Mouse (Mus musculus) liver, adult 2 months (tissue): ENCODE data around the gene Thbs3.

ENCODE experiments used
- CTCF ChIP-seq: fragments of 200-500 bp; IDR thresholded peaks from 2 replicates; pipeline ENCODE4 v1.5.1; 2011; ENCODE audit warnings: low read depth, low read length, control low read depth
- POLR2A ChIP-seq: fragments of 200-500 bp; IDR thresholded peaks from 2 replicates; pipeline ENCODE4 v1.6.1; 2011; ENCODE audit warnings: low read length, control low read depth; ENCODE audit not compliant: insufficient read depth; ENCODE audit errors: extremely low read depth

DNA sequence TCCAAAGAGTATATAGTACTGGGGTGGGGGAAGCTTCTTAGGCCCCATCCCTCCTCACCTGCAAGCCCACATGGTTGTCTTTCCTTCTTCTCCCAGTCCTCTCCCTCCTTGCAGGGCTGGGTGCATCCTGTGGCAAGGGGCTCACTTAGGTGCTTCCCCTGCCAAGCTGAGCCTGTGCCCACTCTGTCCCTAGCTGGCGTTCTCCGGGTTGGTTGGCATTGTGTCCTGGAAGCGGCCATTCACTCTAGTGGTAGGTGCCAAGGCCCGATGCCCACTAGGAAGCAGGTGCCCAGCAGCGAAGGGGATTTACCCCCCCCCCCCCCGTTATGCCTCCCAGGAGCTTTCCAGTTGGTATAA lies 31.0 kb upstream of the Thbs3 start:
- no peak for TF ChIP-seq CTCF
- no peak for TF ChIP-seq POLR2A
